Mouse (Mus musculus) liver, embryonic 12.5 days (tissue): Measurements from ENCODE around the gene Olfr215. TPM values are rescaled to one million over a fixed set of nuclear protein-coding genes. Genes with fewer than 3 reads are reported as not detected.
"Not testable (repeated sequence)": the region's sequence is repeated elsewhere in the genome, so short reads cannot be mapped to it uniquely, and the experiment has no call there.

Source experiments
- ATAC-seq: fragments of 200-750 bp; cut with Nextera tagmentation; 2 replicates; pipeline ENCODE4 v1.8.0; 2017; ENCODE audit warnings: moderate number of reproducible peaks, mild to moderate bottlenecking, moderate library complexity
- H3K27ac ChIP-seq: fragments of 300-500 bp; sonication (generic); 2 replicates; pipeline ENCODE4 v1.5.1; 2016; ENCODE audit warnings: mild to moderate bottlenecking
- H3K27me3 ChIP-seq: fragments of 300-500 bp; sonication (generic); replicated peaks from 2 replicates; pipeline ENCODE4 v1.6.1; 2016; ENCODE audit warnings: mild to moderate bottlenecking, moderate library complexity
- H3K36me3 ChIP-seq: fragments of 300-500 bp; sonication (generic); 2 replicates; pipeline ENCODE4 v1.6.1; 2016; ENCODE audit warnings: mild to moderate bottlenecking, moderate library complexity
- H3K4me1 ChIP-seq: fragments of 300-500 bp; sonication (generic); 2 replicates; pipeline ENCODE4 v1.6.1; 2016
- H3K4me2 ChIP-seq: fragments of 300-500 bp; sonication (generic); 2 replicates; pipeline ENCODE4 v1.6.1; 2016; ENCODE audit warnings: mild to moderate bottlenecking, moderate library complexity
- H3K4me3 ChIP-seq: fragments of 300-500 bp; sonication (generic); 2 replicates; pipeline ENCODE4 v1.5.1; 2016; ENCODE audit warnings: mild to moderate bottlenecking, moderate library complexity
- H3K9ac ChIP-seq: fragments of 300-500 bp; sonication (generic); 2 replicates; pipeline ENCODE4 v1.6.1; 2016; ENCODE audit warnings: mild to moderate bottlenecking, moderate library complexity
- H3K9me3 ChIP-seq: fragments of 300-500 bp; sonication (generic); replicated peaks from 2 replicates; pipeline ENCODE4 v1.6.1; 2016; ENCODE audit warnings: mild to moderate bottlenecking, moderate library complexity
- WGBS: fragments of 180-500 bp; shearing (Covaris S2); methylation state at CpG from one replicate; pipeline ENCODE4 v1.1.7; 2016; ENCODE audit not compliant: insufficient replicate concordance; 5-methylcytosine and 5-hydroxymethylcytosine counted together
- polyA plus RNA-seq: library from polyadenylated mRNA; unstranded; fragments of >200 nt; fragmentation: Nextera tagmentation; extraction: Ambion mirVana; gene quantifications from 2 replicates; pipeline ENCODE4 v1.2.1, GENCODE M21; 2016

Gene Olfr215
- polyA plus RNA-seq, 1 experiment from 2014 or later: not detected

- H3K9me3 ChIP-seq: no peaks in the 10 kb centered on the region
- ATAC-seq: no peak
- 41% methylated on average over 3 of the region's 3 CpGs for WGBS
- H3K27ac ChIP-seq: no peak overlapping the region
- no peaks in the 10 kb centered on the region for H3K4me1 ChIP-seq
- H3K4me3 ChIP-seq: no peak overlapping the region
- no peaks in the 10 kb centered on the region for H3K27me3 ChIP-seq
- no peaks in the 10 kb centered on the region for H3K36me3 ChIP-seq
- H3K9ac ChIP-seq: no peak overlapping the region
- no peak overlapping the region for H3K4me2 ChIP-seq
Measured at GRCm38 (mm10) chr6:116554952-116555351, 29.0 kb downstream of the Olfr215 start.

- Histone ChIP-seq H3K4me3 (no peak within 1 kb of the TSS), H3K27me3 (no peaks in the 10 kb centered on the region), H3K4me2 (no peak within 1 kb of the TSS), H3K4me1 (no peaks in the 10 kb centered on the region), H3K36me3 (no peaks in the 10 kb centered on the region), H3K9me3 (no peaks in the 10 kb centered on the region), H3K27ac (no peak within 1 kb of the TSS), H3K9ac (no peak within 1 kb of the TSS)
- ATAC-seq: no peak
- WGBS: 61% methylated on average over 1 of the region's 1 CpGs
Measured at GRCm38 (mm10) chr6:116553935-116554334, 30.1 kb downstream of the Olfr215 start, which contains the start of gene Olfr214. TSS of gene Olfr214 (plus strand) at chr6:116554235.

- not testable (repeated sequence) for H3K4me3 ChIP-seq, H3K4me2 ChIP-seq, H3K27me3 ChIP-seq, H3K9me3 ChIP-seq, H3K27ac ChIP-seq, ATAC-seq, H3K4me1 ChIP-seq, H3K36me3 ChIP-seq, H3K9ac ChIP-seq
- 81% methylated on average over 11 of the region's 11 CpGs for WGBS
Measured at GRCm38 (mm10) chr6:116550841-116551240, 33.2 kb downstream of the Olfr215 start, which contains the start of gene Gm5580. TSS of gene Gm5580 (plus strand) at chr6:116551141.

- ATAC-seq: no peak
- WGBS: 45% methylated on average over 2 of the region's 2 CpGs
- no peaks in the 10 kb centered on the region for H3K9me3 ChIP-seq
Measured at GRCm38 (mm10) chr6:116542500-116542899, 41.5 kb downstream of the Olfr215 start.

DNA sequence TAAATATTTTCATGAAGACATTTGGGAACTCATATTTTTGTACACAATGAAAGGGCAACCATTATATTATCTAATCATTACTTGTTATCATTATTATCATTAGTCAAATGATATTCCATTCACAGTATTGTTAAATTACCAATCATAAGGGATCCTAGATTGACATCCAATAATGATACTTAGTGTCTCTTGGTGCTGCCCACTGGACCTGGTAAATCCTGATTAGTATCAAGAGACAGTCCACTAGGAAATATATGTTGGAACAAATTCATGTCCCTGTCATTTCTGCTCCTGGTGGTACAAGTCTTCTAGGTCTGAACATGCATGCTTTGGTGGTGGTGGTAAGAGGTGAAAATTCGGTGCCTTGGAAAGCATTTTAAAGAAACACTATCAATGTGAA is 45.8 kb downstream of the Olfr215 start, which contains the start of gene Olfr213:
TSS of gene Olfr213 (plus strand) at position 301 of the 400 bp plus-strand sequence.
- WGBS: 72% methylated on average over 1 of the region's 1 CpGs
- Histone ChIP-seq H3K9me3 (no peaks in the 10 kb centered on the region), H3K4me2 (no peak within 1 kb of the TSS), H3K9ac (no peak within 1 kb of the TSS), H3K27ac (no peak within 1 kb of the TSS), H3K27me3 (no peaks in the 10 kb centered on the region), H3K4me3 (no peak within 1 kb of the TSS), H3K4me1 (no peaks in the 10 kb centered on the region), H3K36me3 (no peaks in the 10 kb centered on the region)
- no peak for ATAC-seq

More at GRCm38 (mm10) chr6:116542500-116542899, 41.5 kb downstream of the Olfr215 start:
- H3K27me3 ChIP-seq: no peaks in the 10 kb centered on the region
- no peak overlapping the region for H3K4me3 ChIP-seq
- H3K27ac ChIP-seq: no peak overlapping the region
- no peak overlapping the region for H3K9ac ChIP-seq
- H3K4me2 ChIP-seq: no peak overlapping the region
- no peaks in the 10 kb centered on the region for H3K36me3 ChIP-seq
- no peaks in the 10 kb centered on the region for H3K4me1 ChIP-seq

Other genes with a start within 250 kb of the Olfr215 start
- gene March8, start 246.2 kb downstream of the Olfr215 start, polyA plus RNA-seq: 85.2 and 94.3 TPM in 2 replicates
- 3.9 and 4.0 TPM in 2 replicates for gene Alox5, start 123.0 kb downstream of the Olfr215 start, polyA plus RNA-seq
- gene Olfr211, start 95.1 kb downstream of the Olfr215 start, polyA plus RNA-seq: not detected in 2 replicates
- not detected in 2 replicates for gene Olfr212, start 77.7 kb downstream of the Olfr215 start, polyA plus RNA-seq
- gene Olfr213, start 45.7 kb downstream of the Olfr215 start, polyA plus RNA-seq: not detected in 2 replicates
- gene Gm5580, start 33.1 kb downstream of the Olfr215 start, polyA plus RNA-seq: 0.26 and 0.37 TPM in 2 replicates
- not detected in 2 replicates for gene Olfr214, start 30.0 kb downstream of the Olfr215 start, polyA plus RNA-seq
- 43.6 and 45.1 TPM in 2 replicates for gene Zfp422, start 44.8 kb upstream of the Olfr215 start, polyA plus RNA-seq
- gene Depp1, start 66.4 kb upstream of the Olfr215 start, polyA plus RNA-seq: 2.2 and 3.3 TPM in 2 replicates
- gene Rassf4, start 89.8 kb upstream of the Olfr215 start, polyA plus RNA-seq: 3.3 and 4.0 TPM in 2 replicates
- gene Tmem72, start 132.7 kb upstream of the Olfr215 start, polyA plus RNA-seq: 0.01 and 0.02 TPM in 2 replicates